Mouse (Mus musculus) small intestine, adult 2 months (tissue): ENCODE data around the gene Bckdhb.

Experiments
- CTCF ChIP-seq: fragments of 200-500 bp; IDR thresholded peaks from 2 replicates; pipeline ENCODE4 v1.5.1; 2012; ENCODE audit warnings: low read depth, mild to moderate bottlenecking, control low read depth, inconsistent platforms, low read length, moderate library complexity, mixed read lengths; ENCODE audit not compliant: insufficient replicate concordance, insufficient read length; ENCODE audit errors: extremely low read depth
- POLR2A ChIP-seq: fragments of 200-500 bp; IDR thresholded peaks from 2 replicates; pipeline ENCODE4 v1.6.1; 2012; ENCODE audit warnings: low read depth, mild to moderate bottlenecking, control low read depth, inconsistent platforms, low read length, moderate library complexity

- no peak for TF ChIP-seq CTCF
- TF ChIP-seq POLR2A = no peak
Observed at GRCm38 (mm10) chr9:83981234-83981633, 56.3 kb downstream of the Bckdhb start.
